Mouse (Mus musculus): ENCODE measurements around the gene Ms4a4c.

- TF ChIP-seq CTCF (IDR thresholded peaks at IDR 0.05) (no peak), EP300 (IDR thresholded peaks at IDR 0.05) (no peak)
Observed at GRCm38 (mm10) chr19:11388949-11389348, 15.6 kb upstream of the Ms4a4c start.
